Mouse (Mus musculus) brain, adult 2 months (tissue): Measurements from ENCODE around the gene Vmn1r12.
"Not testable (repeated sequence)": the region's sequence is repeated elsewhere in the genome, so short reads cannot be mapped to it uniquely, and the experiment has no call there.

ENCODE experiments used
- DNase-seq: peaks from one replicate; pipeline ENCODE4 v3.0.0; 2011; ENCODE audit warnings: low read depth, low spot score

Vmn1r12 gene

DNA sequence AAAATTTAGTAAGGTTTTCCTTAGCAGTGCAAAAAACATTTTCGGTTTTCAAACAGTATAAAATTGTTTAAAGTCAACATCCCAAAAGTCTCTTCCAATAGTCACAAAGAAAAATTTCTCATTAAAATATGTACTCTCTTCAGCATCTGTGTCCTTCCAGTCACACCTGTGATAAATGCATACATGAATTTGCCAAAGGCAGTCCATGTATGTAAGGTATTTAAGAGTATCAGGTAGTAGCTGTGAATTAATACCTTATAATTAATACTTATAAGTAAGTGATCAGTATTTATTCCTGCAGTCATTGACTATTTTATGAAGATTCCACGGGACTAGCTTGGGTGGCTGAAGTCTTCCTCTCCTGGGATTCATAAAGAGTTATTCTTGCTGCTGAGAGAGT lies at the start of gene Vmn1r12:
Gene Vmn1r12, plus strand, starts transcription at position 301 of the 400 bp plus-strand sequence.
- no peak for DNase-seq

DNA sequence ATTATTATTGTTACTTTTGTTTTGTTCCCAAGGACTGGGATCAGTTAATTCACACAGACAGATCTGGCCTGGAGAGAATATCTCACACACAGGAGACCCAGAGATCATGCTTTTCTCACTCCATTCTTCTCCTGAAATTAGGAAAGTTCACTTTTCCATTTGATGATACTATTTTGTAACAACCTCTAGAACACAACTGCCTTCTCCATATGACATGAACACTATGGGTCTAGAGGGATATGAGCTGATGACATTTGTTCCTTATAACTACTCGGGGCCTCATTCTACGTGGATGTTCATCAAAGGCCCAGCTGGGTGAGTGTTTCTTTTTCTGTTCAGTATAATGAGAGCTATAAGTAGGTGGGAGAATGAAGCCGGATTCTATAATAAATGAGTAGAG lies 47.6 kb upstream of the Vmn1r12 start, which contains the start of gene Vmn1r10:
Gene Vmn1r10, plus strand, starts transcription at position 301 of the 400 bp plus-strand sequence.
- no peak for DNase-seq

DNA sequence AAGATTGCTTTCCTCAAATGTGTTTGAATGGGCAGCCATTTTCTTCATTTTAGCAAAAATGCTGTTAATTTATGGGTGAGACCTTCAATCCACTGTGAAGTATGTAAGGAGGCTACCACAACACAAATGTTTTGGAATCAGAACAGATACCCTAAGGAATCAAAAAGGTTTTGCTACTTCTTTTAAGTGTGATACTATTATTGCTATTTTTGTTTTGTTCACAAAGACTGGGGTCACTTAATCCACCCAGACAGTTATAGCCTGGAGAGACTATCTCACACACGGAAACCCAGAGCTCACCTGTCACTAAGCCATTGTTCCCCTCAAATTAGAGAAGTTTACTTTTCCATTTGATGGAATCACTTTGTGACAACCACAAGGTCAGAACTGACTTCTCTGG lies 23.6 kb upstream of the Vmn1r12 start, which contains the start of gene Vmn1r11:
Gene Vmn1r11, plus strand, starts transcription at position 301 of the 400 bp plus-strand sequence.
- DNase-seq, result no peak

DNA sequence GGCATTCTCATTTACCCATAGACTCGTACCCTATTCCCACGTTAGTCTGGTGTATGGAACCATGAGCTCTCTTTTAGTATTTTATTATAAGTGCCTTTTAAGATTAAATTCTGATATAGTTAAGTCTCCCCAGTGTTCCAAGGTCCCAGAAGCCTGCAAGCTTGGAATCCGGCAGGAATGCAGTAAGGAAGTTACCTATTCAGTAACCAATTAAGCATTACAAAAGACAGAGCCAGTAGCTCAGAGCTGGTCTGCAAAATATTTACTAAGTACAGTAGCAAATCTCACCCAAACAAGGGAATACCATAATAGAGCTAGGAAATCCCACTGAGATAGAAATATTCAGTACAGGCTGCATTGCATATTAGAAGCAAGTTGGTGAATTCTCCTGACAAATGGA lies 33.3 kb downstream of the Vmn1r12 start:
- not testable (repeated sequence) for DNase-seq

DNA sequence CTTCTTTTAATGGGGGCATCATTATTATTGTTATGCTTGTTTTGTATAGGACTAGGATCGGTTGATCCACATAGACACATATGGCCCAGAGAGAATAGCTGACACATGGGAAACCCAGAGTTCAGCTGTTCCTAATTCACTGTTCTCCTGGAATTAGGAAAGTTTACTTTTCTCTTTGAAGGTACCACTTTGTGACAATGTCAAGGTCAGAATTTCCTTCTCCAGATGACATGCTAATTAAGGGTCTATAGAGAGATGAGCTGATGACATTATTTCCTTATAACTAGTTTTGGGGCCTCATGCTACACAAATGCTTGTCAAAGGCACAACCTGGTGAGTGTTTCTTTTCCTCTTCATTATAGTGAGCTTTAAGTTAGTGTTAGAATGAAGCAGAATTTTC lies 46.3 kb downstream of the Vmn1r12 start, which contains the start of gene Vmn1r13:
Gene Vmn1r13, plus strand, starts transcription at position 301 of the 400 bp plus-strand sequence.
- DNase-seq, result not testable (repeated sequence)
